Mouse (Mus musculus): ENCODE measurements around the gene Paf1. TPM values are rescaled to one million over a fixed set of nuclear protein-coding genes. Genes with fewer than 3 reads are reported as not detected.

Gene Paf1
- total RNA-seq, 2 experiments from 2014 or later, result 64.9 to 69.3 TPM

- no peak for DNase-seq (ENCODE audit: low spot score in 2 of 2)
These were observed 43.0 kb downstream of the Paf1 start for GRCm38 (mm10) chr7:28435660-28436259.

- peak; percentile 99 to 100 for DNase-seq (ENCODE audit: low spot score in 2 of 2)
These were observed 43.6 kb downstream of the Paf1 start for GRCm38 (mm10) chr7:28436271-28436904.

GRCm38 (mm10) chr7:28436932-28437570, 44.3 kb downstream of the Paf1 start, which contains the start of gene Gmfg:
Gene Gmfg, plus strand, starts transcription at chr7:28437447.
- peak; percentile 60 to 85 for DNase-seq (ENCODE audit: low spot score in 2 of 2)

GRCm38 (mm10) chr7:28437964-28438363, 45.2 kb downstream of the Paf1 start:
- no peak for DNase-seq (ENCODE audit: low spot score in 2 of 2)

GRCm38 (mm10) chr7:28438771-28439170, 46.0 kb downstream of the Paf1 start:
- no peak for DNase-seq (ENCODE audit: low spot score in 2 of 2)

GRCm38 (mm10) chr7:28440739-28441138, 48.0 kb downstream of the Paf1 start:
- DNase-seq (ENCODE audit: low spot score in 2 of 2), result no peak

- DNase-seq (ENCODE audit: low spot score in 2 of 2), result no peak
These were observed 49.2 kb downstream of the Paf1 start for GRCm38 (mm10) chr7:28441776-28442485.

DNA sequence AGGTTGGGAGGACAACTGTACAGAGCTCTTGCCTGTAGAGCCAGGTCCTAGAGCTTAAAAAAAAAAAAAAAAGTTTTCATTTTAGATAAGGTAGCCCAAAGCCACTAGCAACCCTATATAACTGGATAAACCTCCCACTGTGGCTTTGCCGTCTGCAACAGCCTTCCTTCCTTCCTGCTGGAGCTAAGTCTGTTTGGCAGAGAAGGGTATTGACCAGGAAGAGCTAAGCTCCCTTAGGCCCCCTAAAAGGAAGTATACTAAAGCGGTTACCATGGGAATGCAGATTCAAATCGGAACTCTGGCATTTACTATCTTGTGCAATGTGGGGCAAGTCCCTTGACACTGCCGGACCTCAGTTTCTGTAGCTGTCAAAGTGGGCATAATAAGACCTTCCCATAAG, 49.9 kb downstream of the Paf1 start:
- DNase-seq (ENCODE audit: low spot score in 2 of 2), result no peak

GRCm38 (mm10) chr7:28444344-28444974, 51.7 kb downstream of the Paf1 start:
- no peak for DNase-seq (ENCODE audit: low spot score in 2 of 2)

DNA sequence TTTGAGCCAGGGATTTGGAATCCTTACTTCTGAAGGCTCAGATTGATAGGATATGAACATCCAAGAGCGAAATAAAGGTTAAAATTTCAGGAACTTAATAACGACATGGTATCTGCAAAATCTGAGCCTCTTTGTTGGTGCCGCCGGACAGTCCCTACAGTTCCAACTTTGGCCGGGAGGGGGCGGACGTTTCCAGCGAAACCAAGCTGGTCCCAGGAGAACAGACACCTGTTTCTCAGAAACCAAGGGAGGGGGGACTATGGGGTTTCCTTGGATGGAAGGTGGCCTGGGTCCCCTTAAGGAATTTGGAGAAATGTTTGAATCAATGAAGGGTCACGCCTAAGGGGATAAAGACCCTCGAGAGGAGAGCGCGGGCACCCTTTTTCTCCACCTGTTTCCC, 53.7 kb downstream of the Paf1 start:
- DNase-seq (ENCODE audit: low spot score in 2 of 2), result peak; percentile 56 to 87

DNA sequence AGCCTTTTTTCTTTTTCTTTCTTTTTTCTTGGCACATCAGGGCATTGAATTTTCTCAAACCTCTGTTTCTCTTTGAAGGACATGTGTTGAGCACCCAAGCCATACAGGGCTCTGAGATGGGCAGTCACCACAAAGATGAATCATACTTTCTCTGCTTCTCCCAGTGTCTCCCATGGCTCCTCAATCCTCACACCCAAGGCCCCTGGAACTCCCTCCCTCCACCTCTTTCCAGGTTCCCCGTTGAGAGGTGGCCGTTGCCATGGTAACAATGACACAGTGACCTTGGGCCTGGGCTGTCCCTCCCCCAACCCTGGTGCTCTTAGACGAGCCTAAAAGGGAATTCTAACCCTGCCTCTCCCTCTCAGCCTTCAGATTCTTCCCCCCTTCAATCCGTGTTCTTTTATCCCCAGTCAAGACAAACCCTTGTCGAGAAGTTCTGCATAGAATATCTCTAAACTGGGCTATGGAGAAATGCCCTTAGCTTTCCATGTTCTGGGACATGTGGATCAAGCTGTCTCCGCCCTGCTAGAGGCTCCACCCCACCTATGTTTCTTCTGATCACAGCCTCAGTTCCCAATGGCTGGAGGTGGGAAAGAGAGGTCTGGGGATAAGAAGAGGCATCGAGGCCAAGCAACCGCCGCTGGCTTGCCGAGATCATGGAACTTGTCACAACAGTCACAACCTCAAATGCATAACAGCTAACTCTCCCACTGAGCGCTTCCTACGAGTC, 54.5 kb downstream of the Paf1 start:
- DNase-seq (ENCODE audit: low spot score in 2 of 2), result no peak

GRCm38 (mm10) chr7:28447865-28448820, 55.4 kb downstream of the Paf1 start:
- DNase-seq (ENCODE audit: low spot score in 2 of 2), result no peak

Other genes with a start within 250 kb of the Paf1 start
- 10 to 100 TPM; 43.0 to 46.4 TPM for gene Fbl, start 223.2 kb upstream of the Paf1 start, total RNA-seq (2021)
- gene Dyrk1b, start 213.5 kb upstream of the Paf1 start, total RNA-seq (2021), result 10 to 100 TPM; 41.8 to 43.7 TPM
- gene Eid2, start 125.1 kb upstream of the Paf1 start, total RNA-seq (2021), result 10 to 100 TPM; 59.3 to 61.3 TPM
- 10 to 100 TPM; 37.8 to 38.4 TPM for gene Eid2b, start 115.2 kb upstream of the Paf1 start, total RNA-seq (2021)
- under 1 TPM in 1 of 2 experiments, not detected in 1; 0.25 TPM for gene Selenov, start 101.8 kb upstream of the Paf1 start, total RNA-seq (2021)
- gene Dll3, start 90.7 kb upstream of the Paf1 start, total RNA-seq (2021), result 1 to 10 TPM; 2.1 to 2.6 TPM
- 10 to 100 TPM; 42.4 to 44.3 TPM for gene Timm50, start 80.9 kb upstream of the Paf1 start, total RNA-seq (2021)
- gene Supt5, start 54.2 kb upstream of the Paf1 start, total RNA-seq (2021), result 100 to 1,000 TPM; 116 to 119 TPM
- gene Rps16, start 42.3 kb upstream of the Paf1 start, total RNA-seq (2021), result 100 to 1,000 TPM; 481 to 546 TPM
- 1 to 10 TPM; 4.8 to 5.1 TPM for gene Plekhg2, start 20.4 kb upstream of the Paf1 start, total RNA-seq (2021)
- 1 to 10 TPM; 3.5 to 3.7 TPM for gene Zfp36, start 12.7 kb upstream of the Paf1 start, total RNA-seq (2021)
- 10 to 100 TPM; 21.4 to 22.1 TPM for gene Med29, start 243 bp upstream of the Paf1 start, total RNA-seq (2021)
- gene Gmfg, start 44.5 kb downstream of the Paf1 start, total RNA-seq (2021), result 1 to 10 TPM; 2.2 to 2.4 TPM
- 10 to 100 TPM; 75.5 to 81.1 TPM for gene Lrfn1, start 59.0 kb downstream of the Paf1 start, total RNA-seq (2021)
- not detected for gene Ifnl2, start 117.5 kb downstream of the Paf1 start, total RNA-seq (2021)
- gene Ifnl3, start 129.9 kb downstream of the Paf1 start, total RNA-seq (2021), result not detected
- not detected for gene Sycn, start 147.9 kb downstream of the Paf1 start, total RNA-seq (2021)
- under 1 TPM in 1 of 2 experiments, not detected in 1; 0.28 TPM for gene Nccrp1, start 154.3 kb downstream of the Paf1 start, total RNA-seq (2021)
- gene Samd4b, start 205.2 kb downstream of the Paf1 start, total RNA-seq (2021), result 10 to 100 TPM; 74.1 to 77.1 TPM
- gene Pak4, start 205.2 kb downstream of the Paf1 start, total RNA-seq (2021), result 10 to 100 TPM; 12.7 to 14.6 TPM
- 1 to 10 TPM; 1.4 to 4.6 TPM for gene Acp7, start 238.4 kb downstream of the Paf1 start, total RNA-seq (2021)

Data from layer of hippocampus, adult 18-20 months (tissue).